Mouse (Mus musculus): Measurements from ENCODE around the gene Klhl11. TPM values are rescaled to one million over a fixed set of nuclear protein-coding genes. Genes with fewer than 3 reads are reported as not detected.
A peak's percentile ranks its signal among the peaks of the same experiment; 100 is the strongest.

Klhl11 gene
- total RNA-seq, 2 experiments from 2014 or later: 9.8 to 17.2 TPM

GRCm38 (mm10) chr11:100471352-100472196, 967 bp downstream of the Klhl11 start:
- ATAC-seq (replicated peaks; ENCODE audit: poor library complexity): 0 out of 2 replicates have a peak, but pooled peaks have one; percentile 5

GRCm38 (mm10) chr11:100465833-100466232, 6.7 kb downstream of the Klhl11 start:
- ATAC-seq (replicated peaks; ENCODE audit: poor library complexity): no peak

- peak; percentile 63 for ATAC-seq (replicated peaks; ENCODE audit: poor library complexity)
Observed at GRCm38 (mm10) chr11:100465229-100465792, 7.2 kb downstream of the Klhl11 start.

- ATAC-seq (replicated peaks; ENCODE audit: poor library complexity): no peak
Observed at GRCm38 (mm10) chr11:100462699-100463098, 9.8 kb downstream of the Klhl11 start.

GRCm38 (mm10) chr11:100457711-100458110, 14.8 kb downstream of the Klhl11 start:
- ATAC-seq (replicated peaks; ENCODE audit: poor library complexity): no peak

- no peak for ATAC-seq (replicated peaks; ENCODE audit: poor library complexity)
Observed at GRCm38 (mm10) chr11:100457247-100457646, 15.3 kb downstream of the Klhl11 start.

GRCm38 (mm10) chr11:100442625-100443024, 29.9 kb downstream of the Klhl11 start:
- no peak for ATAC-seq (replicated peaks; ENCODE audit: poor library complexity)

GRCm38 (mm10) chr11:100441797-100442196, 30.7 kb downstream of the Klhl11 start, which contains the start of the genes Nt5c3b and Klhl10:
Gene Nt5c3b, minus strand, starts transcription at chr11:100441808.
Gene Klhl10, plus strand, starts transcription at chr11:100441917.
- no peak for ATAC-seq (replicated peaks; ENCODE audit: poor library complexity)

- peak; percentile 99 for ATAC-seq (replicated peaks; ENCODE audit: poor library complexity)
Observed at GRCm38 (mm10) chr11:100440691-100441522, 31.6 kb downstream of the Klhl11 start.

- no peak for ATAC-seq (replicated peaks; ENCODE audit: poor library complexity)
Observed at GRCm38 (mm10) chr11:100437901-100438300, 34.6 kb downstream of the Klhl11 start.

- ATAC-seq (replicated peaks; ENCODE audit: poor library complexity): no peak
Observed at GRCm38 (mm10) chr11:100435678-100436246, 36.8 kb downstream of the Klhl11 start.

GRCm38 (mm10) chr11:100432002-100432401, 40.5 kb downstream of the Klhl11 start:
- ATAC-seq (replicated peaks; ENCODE audit: poor library complexity): no peak

GRCm38 (mm10) chr11:100430052-100430451, 42.5 kb downstream of the Klhl11 start:
- ATAC-seq (replicated peaks; ENCODE audit: poor library complexity): no peak

GRCm38 (mm10) chr11:100428612-100429199, 43.8 kb downstream of the Klhl11 start:
- no peak for ATAC-seq (replicated peaks; ENCODE audit: poor library complexity)

GRCm38 (mm10) chr11:100426820-100427219, 45.7 kb downstream of the Klhl11 start:
- ATAC-seq (replicated peaks; ENCODE audit: poor library complexity): peak; percentile 64

GRCm38 (mm10) chr11:100425851-100426250, 46.7 kb downstream of the Klhl11 start:
- ATAC-seq (replicated peaks; ENCODE audit: poor library complexity): peak; percentile 88

- no peak for ATAC-seq (replicated peaks; ENCODE audit: poor library complexity)
Observed at GRCm38 (mm10) chr11:100423836-100424235, 48.7 kb downstream of the Klhl11 start.

GRCm38 (mm10) chr11:100421537-100421936, 51.0 kb downstream of the Klhl11 start:
- ATAC-seq (replicated peaks; ENCODE audit: poor library complexity): no peak

GRCm38 (mm10) chr11:100414914-100415822, 57.4 kb downstream of the Klhl11 start, which contains the start of gene Fkbp10:
Gene Fkbp10, plus strand, starts transcription at chr11:100415697.
- no peak for ATAC-seq (replicated peaks; ENCODE audit: poor library complexity)
